Mouse (Mus musculus) lung, postnatal 0 days (tissue): ENCODE measurements around the gene Afap1. TPM values are rescaled to one million over a fixed set of nuclear protein-coding genes. Genes with fewer than 3 reads are reported as not detected.

Source experiments
- ATAC-seq: fragments of 200-750 bp; cut with Nextera tagmentation; 2 replicates; pipeline ENCODE4 v1.8.0; 2017; ENCODE audit warnings: moderate library complexity
- DNase-seq: peaks from one replicate; pipeline ENCODE4 v3.0.0-alpha.2; 2016; ENCODE audit warnings: low spot score
- H3K27ac ChIP-seq: fragments of 300-500 bp; sonication (generic); 2 replicates; pipeline ENCODE4 v1.5.1; 2014; ENCODE audit warnings: antibody characterized with exemption, mild to moderate bottlenecking, low read length, mixed read lengths
- H3K27me3 ChIP-seq: fragments of 300-500 bp; sonication (generic); replicated peaks from 2 replicates; pipeline ENCODE4 v1.6.1; 2014; ENCODE audit warnings: low read length, mixed read lengths; ENCODE audit not compliant: insufficient read depth
- H3K36me3 ChIP-seq: fragments of 300-500 bp; sonication (generic); 2 replicates; pipeline ENCODE4 v1.6.1; 2014; ENCODE audit warnings: low read length, mixed read lengths; ENCODE audit not compliant: insufficient read depth
- H3K4me1 ChIP-seq: fragments of 300-500 bp; sonication (generic); 2 replicates; pipeline ENCODE4 v1.6.1; 2014; ENCODE audit warnings: antibody characterized with exemption, low read depth, low read length, mixed read lengths; ENCODE audit not compliant: insufficient read depth
- H3K4me2 ChIP-seq: fragments of 300-500 bp; sonication (generic); replicated peaks from 2 replicates; pipeline ENCODE4 v1.6.1; 2014; ENCODE audit warnings: low read depth, mild to moderate bottlenecking, low read length, moderate library complexity, mixed read lengths
- H3K4me3 ChIP-seq: fragments of 300-500 bp; sonication (generic); 2 replicates; pipeline ENCODE4 v1.5.1; 2014; ENCODE audit warnings: low read depth, low read length
- H3K9ac ChIP-seq: fragments of 300-500 bp; sonication (generic); replicated peaks from 2 replicates; pipeline ENCODE4 v1.6.1; 2014; ENCODE audit warnings: low read depth, mild to moderate bottlenecking
- H3K9me3 ChIP-seq: fragments of 300-500 bp; sonication (generic); 2 replicates; pipeline ENCODE4 v1.6.1; 2016; ENCODE audit warnings: low read length, mixed read lengths
- CTCF ChIP-seq: IDR thresholded peaks from 2 replicates; pipeline ENCODE4 v1.5.1; 2016; ENCODE audit warnings: antibody characterized with exemption, mild to moderate bottlenecking
- EP300 ChIP-seq: IDR thresholded peaks from 2 replicates; pipeline ENCODE4 v1.6.1; 2016; ENCODE audit warnings: antibody characterized with exemption, mild to moderate bottlenecking, control low read depth
- whole genome bisulfite sequencing: fragments of 180-500 bp; shearing (Covaris S2); extraction: QIAGEN DNeasy Blood & Tissue Kit; methylation state at CpG from one replicate; pipeline ENCODE4 v1.1.7; 2014; 5-methylcytosine and 5-hydroxymethylcytosine counted together
- polyA plus RNA-seq: library from polyadenylated mRNA; unstranded; fragments of >200 nt; fragmentation: Nextera tagmentation; extraction: Ambion mirVana; gene quantifications from 2 replicates; pipeline ENCODE4 v1.2.1, GENCODE M21; 2015

The Afap1 gene
- polyA plus RNA-seq, 1 experiment from 2014 or later = 12.9 TPM

DNA sequence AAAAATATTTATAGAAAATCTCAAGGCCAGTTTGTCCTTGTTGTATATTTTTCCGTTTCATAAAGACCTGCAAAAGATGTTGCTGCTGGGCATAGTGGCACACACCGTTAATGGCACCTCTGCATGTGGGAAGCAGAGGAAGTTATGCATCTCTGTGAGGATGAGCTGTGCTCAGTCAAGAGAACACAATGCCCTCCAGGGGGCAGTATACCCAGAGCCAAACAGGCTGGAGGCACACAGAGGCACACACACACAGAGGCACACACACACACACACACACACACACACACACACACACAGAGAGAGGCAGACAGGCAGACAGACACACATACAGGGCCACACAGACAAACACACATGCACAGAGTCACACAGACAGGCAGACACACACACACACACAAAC, 65.6 kb downstream of the Afap1 start:
- H3K9me3 ChIP-seq = no peaks in the 10 kb centered on the region
- H3K27ac ChIP-seq = no peak overlapping the region
- ATAC-seq (no peak), DNase-seq (no peak)
- TF ChIP-seq EP300 = no peak
- TF ChIP-seq CTCF = peak; percentile 46
- no peak overlapping the region for H3K4me3 ChIP-seq
- H3K9ac ChIP-seq = no peak overlapping the region
- H3K4me2 ChIP-seq = no peak overlapping the region
- H3K4me1 ChIP-seq = no peaks in the 10 kb centered on the region
- no peaks in the 10 kb centered on the region for H3K27me3 ChIP-seq
- H3K36me3 ChIP-seq = peaks cover 6% of the 10 kb centered on the region; the same call in 1 of the 2 replicates
- WGBS = 74% methylated on average over 2 of the region's 2 CpGs

DNA sequence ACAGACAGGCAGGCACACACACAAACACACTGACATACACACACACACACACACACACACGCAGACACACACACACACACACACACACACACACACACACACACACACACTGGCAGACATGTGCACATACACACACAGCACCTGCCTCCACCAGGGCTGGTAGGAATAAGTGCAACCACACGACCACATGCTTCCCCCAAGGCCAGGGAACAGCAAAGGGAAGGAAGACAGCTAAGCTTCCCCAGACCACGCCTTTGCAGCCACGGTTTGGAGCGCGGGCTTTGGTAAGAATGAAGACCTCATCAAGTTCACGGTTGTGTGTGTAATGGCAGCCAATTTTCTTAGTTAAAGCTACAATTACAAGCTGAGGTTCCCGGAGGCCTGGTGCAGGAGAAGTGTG, 67.0 kb downstream of the Afap1 start:
- Histone ChIP-seq H3K36me3 (peaks cover 19% of the 10 kb centered on the region; the same call in 1 of the 2 replicates), H3K4me3 (no peak overlapping the region), H3K27me3 (no peaks in the 10 kb centered on the region), H3K4me1 (no peaks in the 10 kb centered on the region), H3K9me3 (no peaks in the 10 kb centered on the region), H3K9ac (no peak overlapping the region), H3K4me2 (no peak overlapping the region), H3K27ac (no peak overlapping the region)
- no peak for DNase-seq
- TF ChIP-seq CTCF (no peak), EP300 (no peak)
- 74% methylated on average over 8 of the region's 8 CpGs for WGBS
- no peak for ATAC-seq

DNA sequence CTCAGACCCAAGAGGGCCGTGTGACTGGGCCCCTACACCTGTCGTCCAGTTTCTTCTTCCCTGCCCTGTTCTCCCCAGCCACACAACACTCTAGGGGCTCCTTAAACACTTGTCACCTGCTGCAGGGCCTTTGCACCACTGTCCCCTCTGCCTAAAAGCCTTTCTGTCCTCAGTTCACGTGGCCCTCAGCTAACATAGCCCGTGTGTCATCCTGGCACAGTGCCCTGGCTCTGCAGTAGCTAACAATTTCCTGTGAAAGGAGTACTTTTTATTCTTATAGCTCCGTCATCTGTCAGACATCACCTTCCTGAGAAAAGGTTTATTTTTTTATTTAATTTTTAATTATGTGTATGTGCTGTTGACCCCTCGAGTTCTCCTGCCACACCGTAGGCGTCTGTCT, 68.2 kb downstream of the Afap1 start:
- Histone ChIP-seq H3K36me3 (peaks cover 25% of the 10 kb centered on the region; the same call in 1 of the 2 replicates), H3K4me3 (no peak overlapping the region), H3K9ac (no peak overlapping the region), H3K4me2 (no peak overlapping the region), H3K4me1 (no peaks in the 10 kb centered on the region), H3K9me3 (no peaks in the 10 kb centered on the region), H3K27ac (no peak overlapping the region), H3K27me3 (no peaks in the 10 kb centered on the region)
- ATAC-seq (no peak), DNase-seq (no peak)
- 58% methylated on average over 8 of the region's 8 CpGs for WGBS
- no peak for TF ChIP-seq EP300
- TF ChIP-seq CTCF = no peak

DNA sequence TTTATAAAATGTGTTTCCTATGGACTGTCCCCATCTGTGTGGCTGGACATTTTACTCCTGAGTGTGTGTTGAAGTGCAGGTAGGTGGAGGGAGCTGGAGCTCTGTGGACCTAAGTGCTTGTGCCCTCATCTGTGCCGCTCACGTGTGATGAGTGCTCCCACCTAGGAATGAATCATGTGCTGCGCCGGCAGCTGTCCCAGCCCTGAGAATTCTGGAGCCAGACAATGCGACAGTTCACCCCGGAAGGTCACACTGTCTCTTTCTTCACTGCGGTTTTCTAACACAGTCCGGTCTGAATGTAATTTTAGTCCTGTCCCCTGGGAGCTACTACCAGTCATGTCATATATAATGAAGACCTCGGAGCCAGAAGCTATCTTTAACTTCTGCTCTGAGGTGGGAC, 70.5 kb downstream of the Afap1 start:
- DNase-seq (no peak), ATAC-seq (no peak)
- Histone ChIP-seq H3K9me3 (no peaks in the 10 kb centered on the region), H3K4me3 (no peak overlapping the region), H3K27me3 (no peaks in the 10 kb centered on the region), H3K27ac (no peak overlapping the region), H3K4me1 (no peaks in the 10 kb centered on the region), H3K9ac (no peak overlapping the region), H3K36me3 (peaks cover 19% of the 10 kb centered on the region; the same call in 1 of the 2 replicates), H3K4me2 (no peak overlapping the region)
- 86% methylated on average over 9 of the region's 9 CpGs for WGBS
- TF ChIP-seq EP300 (no peak), CTCF (no peak)

DNA sequence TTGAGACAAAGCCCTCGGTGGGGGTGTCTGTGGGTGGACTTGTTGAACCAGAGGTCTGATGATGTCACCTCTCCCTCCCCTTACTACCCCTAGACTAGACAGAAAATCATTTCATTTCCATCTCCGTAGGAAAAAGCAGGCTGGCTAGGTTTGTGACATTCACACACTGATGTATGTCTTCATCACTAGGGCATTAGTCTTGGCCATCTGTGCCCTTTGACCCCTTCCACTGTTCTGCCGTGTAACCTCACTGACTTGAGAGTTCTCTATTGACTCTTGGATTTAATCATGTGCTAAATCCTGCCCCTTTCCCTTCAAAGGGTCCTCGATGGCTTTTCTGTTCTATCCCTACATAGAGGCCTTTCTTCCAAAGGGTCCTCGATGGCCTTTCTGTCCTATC, 71.9 kb downstream of the Afap1 start:
- peaks cover 19% of the 10 kb centered on the region; the same call in 1 of the 2 replicates for H3K36me3 ChIP-seq
- no peaks in the 10 kb centered on the region for H3K4me1 ChIP-seq
- 62% methylated on average over 5 of the region's 5 CpGs for WGBS
- no peak overlapping the region for H3K4me2 ChIP-seq
- H3K27ac ChIP-seq = no peak overlapping the region
- no peaks in the 10 kb centered on the region for H3K27me3 ChIP-seq
- no peak overlapping the region for H3K9ac ChIP-seq
- no peaks in the 10 kb centered on the region for H3K9me3 ChIP-seq
- ATAC-seq (no peak), DNase-seq (no peak)
- H3K4me3 ChIP-seq = no peak overlapping the region
- TF ChIP-seq EP300 = no peak
- TF ChIP-seq CTCF = no peak

DNA sequence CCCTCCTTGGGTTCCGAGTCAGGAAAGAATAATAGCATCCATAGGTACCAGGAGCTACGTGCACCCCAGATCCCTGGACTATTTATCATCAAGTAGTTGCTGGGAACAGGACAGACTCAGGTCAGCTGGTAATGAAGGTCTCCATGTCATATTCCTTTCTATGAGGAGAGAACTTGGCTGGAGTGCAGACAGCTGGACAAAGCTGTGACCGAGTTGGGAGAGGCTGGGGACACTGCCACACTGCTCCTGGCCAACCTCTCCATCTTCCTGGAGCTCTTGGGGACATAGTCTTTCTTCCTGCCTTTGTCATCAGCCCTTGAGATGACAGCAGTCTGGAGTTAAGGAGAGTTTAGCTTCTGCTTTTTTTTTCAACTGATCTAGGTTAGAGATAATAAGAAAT, 76.7 kb downstream of the Afap1 start:
- no peaks in the 10 kb centered on the region for H3K9me3 ChIP-seq
- H3K27me3 ChIP-seq = no peaks in the 10 kb centered on the region
- H3K4me1 ChIP-seq = peaks cover 5% of the 10 kb centered on the region; the same call in 1 of the 2 replicates
- H3K27ac ChIP-seq = no peak overlapping the region; the same call in 1 of the 2 replicates
- no peak overlapping the region for H3K9ac ChIP-seq
- TF ChIP-seq CTCF = no peak
- TF ChIP-seq EP300 = no peak
- no peak overlapping the region for H3K4me3 ChIP-seq
- ATAC-seq (no peak), DNase-seq (peak; percentile 13)
- WGBS = 73% methylated on average over 3 of the region's 3 CpGs
- H3K4me2 ChIP-seq = no peak overlapping the region
- H3K36me3 ChIP-seq = peaks cover 8% of the 10 kb centered on the region; the same call in 1 of the 2 replicates
